Mouse (Mus musculus): Measurements from ENCODE around the gene Ccdc106. TPM values are rescaled to one million over a fixed set of nuclear protein-coding genes. Genes with fewer than 3 reads are reported as not detected.

Ccdc106 gene
- total RNA-seq, 2 experiments from 2014 or later, result 57.8 to 61.1 TPM

DNA sequence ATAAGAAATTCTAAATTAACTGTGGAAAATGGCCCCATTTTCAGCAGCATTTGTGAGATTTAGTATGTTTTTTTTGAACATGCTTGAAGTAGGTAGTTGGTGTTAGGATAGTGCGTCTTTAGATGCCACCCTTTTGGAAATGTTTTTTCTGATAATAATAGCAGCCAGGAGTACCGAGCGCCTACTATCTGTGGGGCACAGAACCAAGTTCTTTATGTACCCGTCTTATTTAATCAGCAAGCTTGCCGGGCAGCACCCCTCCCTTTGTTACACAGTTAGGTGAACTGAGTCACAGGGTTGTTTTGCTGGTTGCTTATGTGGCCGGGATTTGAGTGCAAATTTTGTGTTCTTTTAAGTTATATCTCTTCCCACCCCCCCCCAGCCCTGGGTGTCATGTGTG, 60.9 kb downstream of the Ccdc106 start:
- H3K4me3 ChIP-seq, result peak overlapping the region; percentile 83
- H3K27ac ChIP-seq, result peak overlapping the region; percentile 93
- DNase-seq (ENCODE audit: low spot score in 2 of 2), result no peak
- peak; percentile 45 for TF ChIP-seq CTCF (conservative IDR thresholded peaks at IDR 0.05)

DNA sequence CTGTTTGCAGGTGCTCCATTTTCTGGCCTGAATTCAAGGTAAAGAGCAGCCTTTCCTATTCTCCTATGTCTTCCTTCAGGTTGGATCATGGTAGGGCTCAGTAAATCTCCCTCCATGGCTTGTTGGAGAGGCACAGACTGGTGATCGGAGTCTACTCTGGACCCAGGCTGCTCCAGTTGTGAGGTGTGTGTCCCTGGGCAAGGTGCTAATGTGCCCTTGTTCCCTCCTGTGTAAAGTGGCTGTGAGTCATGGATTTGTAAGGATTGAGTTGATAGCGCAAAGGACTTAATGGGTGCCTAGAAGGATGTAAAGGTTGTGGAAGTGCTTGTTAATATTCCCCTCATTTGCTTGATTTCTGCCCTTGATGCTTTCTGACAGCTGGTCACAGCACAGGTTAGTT, 61.6 kb downstream of the Ccdc106 start:
- TF ChIP-seq CTCF (conservative IDR thresholded peaks at IDR 0.05), result no peak
- DNase-seq (ENCODE audit: low spot score in 2 of 2), result no peak
- 0 out of 2 replicates have a peak overlapping the region, but pooled peaks have one; percentile 1 for H3K27ac ChIP-seq
- peak overlapping the region; percentile 83 for H3K4me3 ChIP-seq

DNA sequence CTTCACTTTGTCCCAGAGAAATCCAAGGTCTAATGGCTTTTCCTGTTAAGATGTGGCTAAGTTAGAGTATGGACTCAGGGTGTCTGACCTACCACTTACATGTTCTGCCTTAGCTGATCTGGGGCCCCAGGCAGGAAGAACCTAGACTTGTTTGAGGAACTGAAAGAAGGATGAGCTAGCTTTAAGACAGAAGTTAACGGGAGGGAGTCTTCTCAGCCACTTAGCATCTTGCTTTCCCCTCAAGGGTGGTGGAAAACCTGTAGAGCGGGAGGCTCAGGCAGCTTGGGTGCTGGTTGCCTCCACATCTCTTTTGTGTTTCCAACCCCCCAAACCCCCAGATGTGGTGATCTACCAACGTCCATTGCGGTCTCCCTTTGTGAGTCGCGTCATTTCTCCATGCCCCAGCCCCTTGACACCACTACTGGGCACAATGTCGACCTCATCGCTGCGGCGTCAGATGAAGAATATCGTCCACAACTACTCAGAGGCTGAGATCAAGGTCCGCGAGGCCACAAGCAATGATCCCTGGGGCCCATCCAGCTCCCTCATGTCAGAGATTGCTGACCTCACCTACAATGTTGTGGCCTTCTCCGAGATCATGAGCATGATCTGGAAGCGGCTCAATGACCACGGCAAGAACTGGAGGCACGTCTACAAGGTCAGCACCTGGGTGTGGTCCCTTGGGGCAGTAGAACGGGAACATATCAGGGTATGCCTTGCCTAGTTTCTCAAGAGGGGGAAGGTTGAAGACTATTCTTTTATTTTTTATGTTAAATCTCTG, 63.2 kb downstream of the Ccdc106 start:
- Histone ChIP-seq H3K4me3 (no peak overlapping the region), H3K27ac (no peak overlapping the region)
- DNase-seq (ENCODE audit: low spot score in 2 of 2), result no peak
- no peak for TF ChIP-seq CTCF (conservative IDR thresholded peaks at IDR 0.05)

DNA sequence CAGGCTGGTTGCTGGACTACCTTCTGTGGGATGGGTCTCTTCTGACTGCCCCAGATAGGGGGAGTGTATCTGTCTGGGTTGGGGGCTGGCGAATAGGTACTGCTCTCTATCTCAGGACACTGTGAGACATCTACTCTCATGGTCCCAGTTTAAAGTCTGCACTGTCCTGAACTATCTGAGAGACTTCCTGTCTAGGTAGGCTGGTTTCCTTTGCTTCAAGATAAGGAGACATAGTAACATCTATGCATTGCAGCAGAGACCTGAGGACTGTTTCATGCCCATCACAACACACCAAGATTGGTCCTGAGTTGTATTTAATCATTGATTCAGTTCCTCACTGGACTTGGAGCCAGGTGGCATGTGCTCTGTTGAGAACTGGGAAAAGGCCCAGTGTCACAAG, 65.2 kb downstream of the Ccdc106 start:
- no peak for TF ChIP-seq CTCF (conservative IDR thresholded peaks at IDR 0.05)
- Histone ChIP-seq H3K27ac (no peak overlapping the region), H3K4me3 (no peak overlapping the region)
- no peak for DNase-seq (ENCODE audit: low spot score in 2 of 2)

DNA sequence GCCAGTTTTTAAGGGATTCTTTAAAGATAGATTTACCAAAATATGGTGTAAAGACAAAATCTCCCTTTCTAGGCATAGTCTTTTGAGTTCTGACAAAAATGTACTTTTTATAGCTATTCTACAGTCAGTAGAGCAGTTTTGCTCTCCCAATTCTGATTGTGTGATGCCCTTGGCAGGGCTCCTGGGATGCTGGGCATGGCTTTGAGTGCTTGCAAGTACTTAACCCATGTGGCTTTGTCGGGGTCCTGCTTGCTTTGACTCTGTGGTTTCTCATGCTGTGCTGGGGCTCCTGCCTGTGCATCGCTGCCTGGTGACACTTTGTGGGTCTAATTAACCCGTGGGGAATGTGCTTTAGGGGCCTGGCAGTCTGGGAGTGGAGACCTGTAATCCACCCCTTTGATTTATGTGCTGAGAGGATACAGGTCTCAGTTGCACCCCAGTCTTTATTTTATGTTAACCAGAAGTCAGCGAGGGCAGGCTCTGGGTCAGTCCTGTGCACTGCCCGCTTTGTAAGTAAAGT, 66.6 kb downstream of the Ccdc106 start:
- TF ChIP-seq CTCF (conservative IDR thresholded peaks at IDR 0.05), result no peak
- DNase-seq (ENCODE audit: low spot score in 2 of 2), result no peak
- 0 out of 2 replicates have a peak overlapping the region, but pooled peaks have one; percentile 2 for H3K27ac ChIP-seq
- no peak overlapping the region for H3K4me3 ChIP-seq

DNA sequence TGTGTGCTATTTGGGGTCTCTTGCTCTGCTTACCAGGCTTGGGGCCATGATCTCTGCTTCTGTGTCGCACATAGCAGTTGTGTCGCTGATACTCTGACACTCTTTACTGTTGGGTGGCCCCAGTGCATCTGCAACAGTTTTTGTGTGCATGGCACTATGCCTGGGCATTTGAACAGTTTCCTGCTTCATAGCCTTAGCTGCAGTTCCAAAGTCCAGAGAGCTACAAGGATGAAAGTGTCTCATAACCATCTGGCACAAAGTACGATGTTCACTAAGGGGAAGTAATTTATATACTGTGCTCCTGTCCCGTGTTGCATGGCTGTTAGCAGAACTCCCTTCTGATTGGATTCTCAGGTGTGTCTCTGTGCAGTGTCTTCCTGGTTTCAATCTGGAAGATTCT, 67.5 kb downstream of the Ccdc106 start:
- TF ChIP-seq CTCF (conservative IDR thresholded peaks at IDR 0.05), result no peak
- peak overlapping the region; percentile 18; the same call in 1 of the 2 replicates for H3K27ac ChIP-seq
- H3K4me3 ChIP-seq, result no peak overlapping the region
- no peak for DNase-seq (ENCODE audit: low spot score in 2 of 2)

DNA sequence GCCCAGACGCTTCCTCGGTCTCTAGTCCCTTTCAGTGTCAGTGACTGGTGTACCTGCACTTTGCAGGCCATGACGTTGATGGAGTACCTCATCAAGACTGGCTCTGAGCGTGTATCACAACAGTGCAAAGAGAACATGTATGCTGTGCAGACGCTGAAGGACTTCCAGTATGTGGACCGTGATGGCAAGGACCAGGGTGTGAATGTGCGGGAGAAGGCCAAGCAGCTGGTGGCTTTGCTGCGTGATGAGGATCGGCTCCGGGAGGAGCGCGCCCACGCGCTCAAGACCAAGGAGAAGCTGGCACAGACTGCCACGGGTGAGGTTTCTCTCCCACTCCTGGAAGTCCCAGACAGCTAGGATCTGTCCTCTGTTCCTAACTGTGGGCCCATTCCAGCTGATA, 69.5 kb downstream of the Ccdc106 start:
- Histone ChIP-seq H3K4me3 (no peak overlapping the region), H3K27ac (peak overlapping the region; percentile 88)
- no peak for DNase-seq (ENCODE audit: low spot score in 2 of 2)
- no peak for TF ChIP-seq CTCF (conservative IDR thresholded peaks at IDR 0.05)

DNA sequence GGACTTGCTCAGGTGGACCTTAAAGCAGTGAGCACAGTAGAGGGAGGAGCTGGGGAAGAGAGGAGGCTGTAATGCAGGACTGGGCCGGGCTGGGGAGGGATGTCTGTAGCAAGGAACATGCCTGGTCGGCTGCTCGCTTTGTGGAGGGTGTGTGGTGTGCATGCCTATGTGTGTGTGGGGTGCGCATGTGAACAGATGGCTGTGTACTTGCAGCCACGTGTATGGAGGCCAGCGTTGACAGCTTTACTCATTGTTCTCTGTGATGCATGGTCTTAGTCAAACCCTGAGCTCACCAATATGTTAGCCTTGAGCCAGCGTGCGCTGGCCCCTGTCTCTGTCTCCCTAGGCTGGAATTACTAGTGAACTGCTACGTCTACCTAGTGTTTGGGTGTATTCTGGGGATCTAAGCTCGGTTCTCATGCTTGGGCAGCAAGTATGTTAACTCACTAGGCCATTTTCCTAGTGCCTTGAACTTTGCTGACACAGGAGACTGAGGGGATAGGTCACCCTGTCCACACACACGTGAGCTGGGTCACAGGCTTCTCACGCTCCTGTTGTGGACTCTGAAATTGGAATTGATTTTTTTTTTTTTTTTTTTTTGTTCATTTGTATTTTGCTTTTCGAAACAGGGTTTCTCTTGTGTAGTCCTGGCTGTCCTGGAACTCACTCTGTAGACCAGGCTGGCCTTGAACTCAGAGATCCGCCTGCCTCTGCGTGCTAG, 70.8 kb downstream of the Ccdc106 start:
- peak overlapping the region; percentile 88 for H3K27ac ChIP-seq
- DNase-seq (ENCODE audit: low spot score in 2 of 2), result peak; percentile 38 to 62
- TF ChIP-seq CTCF (conservative IDR thresholded peaks at IDR 0.05), result no peak
- H3K4me3 ChIP-seq, result no peak overlapping the region

DNA sequence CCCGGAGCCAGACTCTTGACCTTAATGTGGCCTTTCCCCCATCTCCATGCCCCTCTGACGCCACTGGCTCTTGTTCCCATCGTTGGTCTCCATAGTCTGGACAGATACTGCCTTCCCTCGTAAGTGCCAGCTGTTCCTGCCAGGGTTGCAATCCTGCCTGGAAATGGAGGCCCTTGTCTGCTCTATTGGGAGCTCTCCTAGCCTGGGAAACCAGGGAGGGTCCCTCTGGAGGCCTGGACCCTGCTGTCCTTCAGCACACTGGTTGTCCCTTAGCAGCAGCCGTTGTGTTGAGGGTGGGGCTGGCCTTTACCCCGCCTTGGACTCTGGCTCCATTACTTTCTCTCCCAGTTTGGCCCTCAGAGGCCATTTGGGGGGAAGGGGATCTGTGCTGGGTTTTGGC, 72.0 kb downstream of the Ccdc106 start:
- Histone ChIP-seq H3K4me3 (no peak overlapping the region), H3K27ac (peak overlapping the region; percentile 88)
- no peak for DNase-seq (ENCODE audit: low spot score in 2 of 2)
- TF ChIP-seq CTCF (conservative IDR thresholded peaks at IDR 0.05), result no peak

DNA sequence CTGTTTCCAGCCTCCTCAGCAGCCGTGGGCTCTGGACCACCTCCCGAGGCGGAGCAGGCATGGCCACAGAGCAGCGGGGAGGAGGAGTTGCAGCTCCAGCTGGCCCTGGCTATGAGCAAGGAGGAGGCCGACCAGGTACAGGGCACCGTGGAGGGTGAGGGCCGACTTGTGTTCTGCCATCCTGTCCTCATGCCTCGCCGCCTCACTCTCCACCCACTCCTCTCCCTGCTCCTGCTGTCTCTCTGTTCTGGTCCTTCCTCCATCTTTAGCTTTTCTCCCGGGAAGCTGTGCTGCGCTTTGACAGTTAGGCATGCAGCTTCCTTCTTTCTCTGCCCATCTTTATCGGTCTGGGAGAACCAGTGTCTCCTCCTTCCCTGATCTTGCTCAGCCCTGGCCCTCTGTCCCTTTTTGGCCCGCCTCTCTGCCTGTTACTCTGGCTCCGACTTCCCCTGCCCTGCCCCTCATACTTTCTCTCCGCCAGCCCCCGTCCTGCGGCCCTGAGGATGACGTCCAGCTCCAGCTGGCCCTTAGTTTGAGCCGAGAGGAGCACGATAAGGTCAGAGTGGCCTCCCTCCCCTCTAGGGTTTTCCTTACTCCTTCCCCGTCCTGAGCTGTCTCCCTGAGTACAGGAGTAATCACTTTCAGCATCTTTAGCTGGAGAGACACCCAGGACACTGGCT, 72.6 kb downstream of the Ccdc106 start:
- TF ChIP-seq CTCF (conservative IDR thresholded peaks at IDR 0.05), result no peak
- Histone ChIP-seq H3K4me3 (no peak overlapping the region; the same call in 1 of the 2 replicates), H3K27ac (peak overlapping the region; percentile 88)
- peak in 1 of 2 experiments; percentile 35 for DNase-seq (ENCODE audit: low spot score in 2 of 2)

DNA sequence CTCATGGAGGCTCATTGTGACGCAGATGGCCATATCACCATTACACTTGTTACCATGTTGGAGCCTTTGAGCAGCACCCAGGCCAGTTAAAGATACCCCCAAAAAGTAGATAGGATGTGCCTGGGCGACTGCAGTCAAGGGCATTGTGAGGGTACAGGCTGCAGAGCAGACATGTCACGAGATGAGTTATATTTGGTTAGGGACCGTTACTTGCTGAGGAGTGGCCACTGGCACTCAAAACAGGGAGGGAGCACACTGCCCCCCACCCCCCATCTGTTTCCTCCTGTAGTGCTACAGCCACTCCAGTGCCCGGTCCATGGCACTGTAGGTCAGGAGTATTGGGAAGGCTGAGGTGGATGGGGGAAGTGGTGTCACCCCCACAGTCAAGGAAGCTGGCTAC, 78.4 kb downstream of the Ccdc106 start:
- Histone ChIP-seq H3K4me3 (no peak overlapping the region), H3K27ac (no peak overlapping the region)
- no peak for DNase-seq (ENCODE audit: low spot score in 2 of 2)
- no peak for TF ChIP-seq CTCF (conservative IDR thresholded peaks at IDR 0.05)

DNA sequence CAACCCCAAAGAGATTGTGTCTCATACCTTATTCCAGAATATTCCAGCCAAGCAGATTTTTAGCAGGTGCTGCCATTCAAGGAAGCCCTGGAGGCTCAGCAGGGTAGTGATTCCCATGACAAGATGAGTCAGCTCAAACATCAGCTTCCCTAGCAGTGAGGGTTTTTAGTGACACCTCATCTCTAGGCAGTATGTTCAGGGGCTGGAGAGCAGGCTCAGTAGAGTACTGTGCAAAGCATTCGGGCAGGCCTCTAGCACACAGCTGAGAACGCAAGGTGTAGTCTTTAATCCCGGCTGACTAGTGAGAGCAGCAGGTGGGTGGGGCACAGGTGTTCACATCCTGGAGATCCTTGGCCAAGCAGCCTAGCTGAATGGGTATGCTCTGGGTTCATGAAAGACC, 79.4 kb downstream of the Ccdc106 start:
- H3K27ac ChIP-seq, result no peak overlapping the region
- DNase-seq (ENCODE audit: low spot score in 2 of 2), result no peak
- 0 out of 2 replicates have a peak, but pooled peaks have one; percentile 26 for TF ChIP-seq CTCF (conservative IDR thresholded peaks at IDR 0.05)
- H3K4me3 ChIP-seq, result no peak overlapping the region

Measured in layer of hippocampus, adult 2 months (tissue).